Mouse (Mus musculus): ENCODE measurements around the gene Plcb3.

Plcb3 gene

DNA sequence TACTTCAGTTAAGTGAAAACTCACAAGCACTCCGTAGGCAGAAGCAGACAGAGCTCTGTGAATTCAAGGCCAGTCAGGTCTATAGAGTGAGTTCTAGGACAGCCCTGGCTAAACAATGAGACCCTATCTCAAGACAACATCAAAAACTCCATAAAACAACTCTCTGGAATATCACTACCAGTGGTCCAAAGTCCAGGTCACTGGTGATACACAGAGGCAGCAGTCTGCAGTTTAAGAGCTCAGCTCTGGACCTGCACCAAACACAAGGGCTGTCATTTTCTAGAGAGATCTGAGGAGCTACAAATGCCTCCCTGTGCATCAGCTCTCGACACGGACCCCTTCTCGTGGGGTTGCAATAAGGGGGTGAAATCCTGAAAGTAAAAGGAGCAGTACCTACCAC, 57.9 kb downstream of the Plcb3 start:
- DNase-seq = no peak

DNA sequence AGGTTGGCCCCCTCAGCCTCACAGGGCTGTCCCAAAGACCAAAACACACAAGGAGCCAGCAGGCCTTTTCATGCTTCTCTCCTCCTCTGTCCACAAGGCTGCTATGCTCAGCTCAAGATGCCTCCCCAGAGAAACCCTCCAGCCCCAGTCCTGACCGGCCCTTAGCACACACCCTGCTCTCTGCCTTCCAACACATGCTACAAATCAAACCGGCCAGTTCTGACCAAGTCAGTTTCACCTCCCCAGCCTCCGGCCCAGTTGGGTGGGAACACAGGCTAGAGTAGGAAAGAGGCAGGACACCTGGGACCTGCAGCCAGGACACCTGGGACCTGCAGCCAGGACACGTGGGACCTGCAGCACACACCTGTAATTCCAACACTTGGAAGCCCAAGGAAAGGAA, 59.8 kb downstream of the Plcb3 start:
- no peak for DNase-seq

DNA sequence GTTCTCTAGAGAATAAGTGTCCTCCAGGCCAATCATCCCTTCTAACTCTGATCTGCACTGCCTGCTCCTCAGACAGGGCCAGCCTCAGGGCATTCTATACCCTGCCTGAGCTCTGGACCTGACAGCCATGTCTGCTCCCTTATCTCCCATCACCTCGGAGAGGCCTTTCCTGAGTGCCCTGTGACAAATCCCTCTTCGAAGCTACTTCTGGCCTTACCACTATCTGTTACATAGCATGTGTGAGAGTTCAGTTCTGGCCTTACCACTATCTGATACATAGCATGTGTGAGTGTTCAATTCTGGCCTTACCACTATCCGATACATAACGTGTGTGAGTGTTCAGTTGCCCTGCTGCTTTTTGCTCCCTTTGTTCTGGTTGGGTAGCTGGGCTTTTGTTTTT, 61.0 kb downstream of the Plcb3 start:
- no peak for DNase-seq

DNA sequence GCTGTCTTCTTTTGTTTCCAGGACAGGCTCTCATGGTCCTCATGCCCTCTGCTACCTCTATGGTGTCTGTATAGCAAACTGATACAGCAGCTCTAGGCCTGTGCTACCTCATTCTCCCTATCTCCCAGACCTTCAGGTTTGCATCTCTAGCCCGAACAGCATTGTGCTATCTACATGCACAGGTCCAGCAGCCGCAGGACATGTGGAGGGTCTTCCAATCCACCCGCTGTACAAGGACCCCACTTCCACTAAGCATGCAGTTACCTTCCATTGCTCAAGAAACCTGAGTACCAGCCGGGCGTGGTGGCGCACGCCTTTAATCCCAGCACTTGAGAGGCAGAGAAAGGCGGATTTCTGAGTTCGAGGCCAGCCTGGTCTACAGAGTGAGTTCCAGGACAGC, 61.7 kb downstream of the Plcb3 start:
- no peak for DNase-seq

DNA sequence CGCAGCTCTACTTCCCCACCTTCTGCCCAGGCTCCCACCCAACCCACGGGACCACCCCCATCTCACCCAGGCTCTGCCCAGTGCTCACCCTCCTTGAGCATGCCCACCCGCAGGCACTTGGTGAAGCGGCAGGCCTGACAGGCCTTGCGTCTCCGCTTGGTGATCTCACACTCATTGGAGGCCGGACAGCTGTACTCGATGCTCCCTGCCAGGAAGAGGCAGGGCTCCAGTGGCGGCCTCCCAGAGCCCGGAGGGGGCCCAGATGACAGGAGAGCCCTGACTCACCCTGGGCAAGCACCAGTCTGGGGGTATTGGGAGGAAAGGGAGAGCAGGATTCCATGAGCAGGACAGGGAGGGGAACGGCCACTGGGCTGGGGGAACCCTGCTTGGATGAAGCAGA, 62.3 kb downstream of the Plcb3 start:
- no peak for DNase-seq

DNA sequence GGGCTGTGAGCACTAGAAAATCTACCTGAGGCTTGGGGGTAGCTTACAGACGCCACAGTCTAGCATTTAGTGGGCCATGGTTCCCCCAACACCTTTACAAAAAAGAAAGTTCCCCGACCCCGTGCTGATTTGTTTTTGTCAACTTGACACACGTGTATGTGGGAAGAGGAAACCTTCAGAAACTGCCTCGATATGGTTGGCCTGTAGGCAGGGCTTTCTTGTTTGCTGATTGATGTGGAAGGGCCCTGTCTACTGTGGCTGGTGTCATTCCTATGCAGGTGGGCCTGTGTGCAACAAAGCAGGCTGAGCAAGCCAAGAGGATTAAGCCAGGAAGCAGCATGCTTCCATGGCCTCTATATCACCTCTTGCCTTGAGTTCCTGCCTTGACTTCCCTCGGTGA, 63.2 kb downstream of the Plcb3 start:
- no peak for DNase-seq

DNA sequence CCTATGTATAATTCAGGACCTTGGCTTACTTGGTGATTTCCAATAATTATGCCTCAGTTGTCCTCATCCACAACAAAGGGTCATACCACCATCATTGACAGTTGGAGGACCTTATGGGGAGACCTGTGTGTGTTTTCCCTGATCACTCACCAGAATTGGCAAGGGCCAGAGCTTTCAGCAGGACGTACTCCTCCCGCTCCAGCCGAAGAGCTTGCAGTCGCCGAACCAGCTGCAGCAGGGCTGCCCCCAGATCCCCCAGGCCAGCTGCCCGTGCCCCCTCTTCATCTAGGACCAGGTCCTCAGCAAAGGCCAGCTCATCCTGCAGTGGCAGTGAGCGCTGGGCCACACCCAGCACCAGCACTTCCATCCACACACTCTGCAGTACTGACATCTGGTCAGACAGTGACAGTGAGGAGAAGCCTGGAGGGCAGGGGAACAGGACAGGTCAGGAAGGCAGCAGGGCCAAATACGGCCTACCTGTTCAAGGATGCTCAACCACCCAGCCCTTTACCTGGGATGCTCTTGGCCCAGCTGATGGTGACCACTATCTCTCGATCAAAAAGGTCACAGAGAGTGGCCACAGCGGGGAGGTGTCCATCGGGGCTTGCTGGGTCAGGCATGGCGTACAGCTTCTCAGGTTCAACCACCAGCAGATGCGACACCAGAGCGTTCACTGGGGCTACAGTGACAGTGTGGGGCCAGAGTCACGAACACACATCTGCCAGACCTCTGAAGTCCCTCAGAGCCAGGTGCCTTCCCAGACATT, 63.9 kb downstream of the Plcb3 start:
- DNase-seq = no peak

DNA sequence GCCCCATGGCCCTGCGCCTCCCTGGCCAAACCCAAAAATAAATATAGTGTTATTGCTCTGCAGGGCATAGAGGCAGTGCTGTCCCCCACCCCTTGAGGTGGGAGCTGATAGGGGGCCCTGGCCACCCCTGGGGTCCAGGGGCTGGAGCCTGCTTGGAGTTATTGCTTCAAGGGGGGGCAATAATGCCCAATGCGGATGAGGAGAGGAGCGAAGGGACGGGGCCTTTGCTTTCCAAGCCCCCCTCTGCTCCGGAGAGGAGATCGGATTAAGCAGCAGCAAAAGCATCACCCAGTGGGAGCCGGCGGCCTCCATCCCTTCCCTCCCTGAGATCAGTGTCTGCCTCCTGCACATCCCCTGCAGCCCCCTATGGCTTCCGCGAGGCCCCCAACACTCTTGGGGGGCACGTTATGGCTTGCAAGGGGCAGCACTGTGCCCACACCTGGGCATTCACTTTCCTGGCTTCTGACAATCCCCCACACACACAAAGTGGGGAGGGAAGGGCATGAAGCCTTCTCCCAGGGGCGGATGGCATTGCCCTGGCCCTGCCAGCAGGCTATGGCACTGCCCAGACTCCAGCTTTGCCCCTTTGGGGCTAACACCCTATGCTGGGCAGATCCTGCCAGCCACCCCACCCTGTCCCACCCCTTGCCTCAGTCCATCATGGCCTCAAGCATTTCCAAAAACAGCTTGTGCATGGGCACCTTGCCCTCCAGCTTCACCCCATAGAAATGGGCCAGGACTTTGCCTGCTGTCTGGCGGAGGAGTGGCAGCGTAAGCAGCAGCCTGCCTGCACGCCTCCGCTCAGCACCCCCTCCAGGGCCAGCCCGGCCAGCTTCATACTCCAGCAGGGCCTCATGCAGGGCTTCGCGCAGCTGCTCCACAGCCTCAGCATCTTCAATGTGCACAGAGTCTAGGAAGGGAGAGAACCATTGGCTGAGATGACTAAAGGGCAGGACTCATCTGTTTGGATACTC, 64.9 kb downstream of the Plcb3 start:
- DNase-seq = no peak

DNA sequence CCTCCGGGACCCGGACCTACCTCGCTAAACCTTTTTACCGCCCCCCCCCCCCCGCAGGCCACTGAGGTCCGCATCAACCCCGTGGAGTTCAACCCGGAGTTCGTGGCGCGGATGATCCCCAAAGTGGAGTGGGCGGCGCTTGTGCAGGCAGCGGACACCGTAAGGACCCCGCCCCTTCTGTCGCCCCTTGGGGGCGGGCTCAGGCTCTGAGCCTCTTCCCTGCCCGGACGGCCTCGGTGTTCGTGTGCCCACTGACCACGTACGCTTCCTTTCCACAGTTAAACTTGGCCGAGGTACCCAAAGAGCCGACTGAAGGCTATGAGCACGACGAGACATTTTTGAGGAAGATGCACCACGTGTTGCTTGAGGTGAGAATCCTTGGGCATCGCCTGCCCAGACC, 66.0 kb downstream of the Plcb3 start:
- DNase-seq = peak; percentile 55

DNA sequence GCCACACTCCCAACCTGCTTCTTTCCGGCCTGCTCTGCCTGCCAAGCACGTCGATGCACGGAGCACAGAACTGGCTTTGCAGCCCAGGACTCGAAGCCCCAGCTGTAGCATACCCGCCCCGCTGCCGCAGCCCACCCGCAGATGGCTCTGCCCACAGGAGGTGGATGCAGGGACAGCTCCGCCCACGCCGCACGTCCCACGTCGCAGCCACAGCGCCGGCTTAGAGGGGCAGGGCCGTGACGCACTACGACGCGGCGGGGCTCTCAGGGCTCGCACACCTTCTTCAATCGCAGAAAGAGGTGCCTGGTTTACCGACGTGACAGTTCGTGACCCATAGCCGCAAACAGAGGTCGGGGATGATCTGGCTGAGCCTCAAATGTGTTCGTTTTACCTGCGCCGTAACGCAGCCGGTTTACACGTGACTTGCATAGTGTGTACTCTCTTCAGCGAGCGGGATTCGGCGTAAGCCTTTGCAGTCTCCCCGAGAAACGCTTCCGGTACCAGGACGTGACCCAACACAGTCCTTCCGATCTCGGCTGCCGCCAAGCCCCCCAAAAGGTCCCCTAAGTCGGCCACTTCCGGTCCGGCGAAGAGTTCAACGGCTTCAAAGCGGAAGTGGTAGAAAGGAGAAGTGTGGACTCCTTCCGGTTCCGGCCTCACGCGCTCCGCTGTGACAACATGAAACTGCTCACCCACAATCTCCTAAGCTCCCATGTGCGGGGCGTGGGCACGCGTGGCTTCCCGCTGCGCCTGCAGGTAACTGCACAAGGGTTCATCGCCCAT, 66.6 kb downstream of the Plcb3 start, which contains the start of the genes Trmt112 and Prdx5:
TSS of gene Trmt112 (plus strand) at position 192 of the 783 bp plus-strand sequence.
TSS of gene Prdx5 (minus strand) at position 600 of the 783 bp plus-strand sequence.
- peak; percentile 84 to 86 for DNase-seq

DNA sequence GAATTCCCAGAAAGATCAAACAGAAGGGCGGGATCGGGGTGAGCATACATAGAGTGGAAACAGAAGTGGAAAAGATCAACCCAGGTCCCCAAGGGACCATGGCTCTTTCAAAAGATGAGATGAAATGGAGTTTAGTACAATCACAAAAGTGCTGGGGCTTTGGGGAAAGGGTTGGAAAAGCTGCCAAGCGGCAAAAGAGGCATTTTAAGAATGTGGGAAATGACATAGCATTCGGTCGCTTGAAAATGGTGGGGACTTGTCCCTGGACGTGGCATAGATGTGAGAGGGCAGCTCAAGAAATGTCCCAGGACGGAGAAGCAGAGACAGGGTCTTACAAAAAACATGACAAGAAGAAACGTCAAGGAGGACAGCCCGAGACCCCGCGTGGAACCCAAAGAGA, 67.2 kb downstream of the Plcb3 start:
- DNase-seq = no peak

DNA sequence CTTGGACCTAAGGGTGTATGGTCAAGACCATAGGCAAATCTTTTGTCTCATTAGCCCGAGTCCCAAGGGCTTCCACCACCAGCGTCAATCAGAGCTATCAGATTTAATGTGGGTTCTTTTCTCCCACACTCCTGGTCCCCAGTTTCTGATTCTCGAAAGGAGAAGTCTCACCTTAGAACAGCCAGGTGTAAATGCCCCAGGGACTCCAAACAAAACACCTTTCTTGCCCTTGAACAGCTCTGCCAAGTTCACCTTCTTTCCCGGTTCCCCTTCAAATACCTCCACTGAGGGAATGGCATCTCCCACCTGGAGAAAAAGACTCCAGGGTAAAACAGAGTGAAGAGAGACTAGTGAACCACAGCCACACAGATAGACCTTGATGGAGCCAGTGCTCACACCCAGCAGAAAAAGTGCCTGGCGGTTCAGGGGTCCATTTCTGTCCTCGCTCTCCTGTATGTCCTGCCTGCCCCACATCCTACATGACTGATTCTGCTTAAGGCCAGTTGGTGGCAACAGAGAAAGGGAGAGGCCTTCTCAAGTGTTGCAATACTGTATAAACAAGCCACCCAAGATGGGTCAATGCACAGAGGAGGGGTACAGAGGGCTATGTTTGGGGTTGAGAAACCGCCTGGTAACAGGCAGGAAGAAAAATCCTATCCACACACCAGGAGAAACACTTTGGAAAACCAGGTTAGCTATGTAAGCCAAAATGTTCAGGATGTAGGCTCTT, 68.3 kb downstream of the Plcb3 start:
- no peak for DNase-seq

DNA sequence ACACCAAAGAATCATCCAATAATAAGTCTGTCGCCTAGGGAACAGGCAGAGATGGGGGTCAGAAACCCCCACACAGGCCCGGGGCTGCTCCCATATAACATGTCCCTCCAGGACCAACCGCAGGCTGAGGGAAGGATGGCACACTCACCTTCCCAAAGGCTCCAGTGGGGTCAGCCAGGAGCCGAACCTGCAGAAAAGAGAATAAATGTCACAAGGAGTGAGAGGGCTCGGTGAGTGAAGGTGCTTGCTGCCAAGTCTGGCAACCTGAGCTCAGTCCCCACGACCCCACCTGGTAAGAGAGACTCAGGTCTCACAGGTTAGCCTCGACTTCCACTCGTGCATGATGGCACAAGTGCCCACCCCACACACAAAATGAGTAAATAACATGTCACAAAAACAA, 69.2 kb downstream of the Plcb3 start:
- DNase-seq = no peak

DNA sequence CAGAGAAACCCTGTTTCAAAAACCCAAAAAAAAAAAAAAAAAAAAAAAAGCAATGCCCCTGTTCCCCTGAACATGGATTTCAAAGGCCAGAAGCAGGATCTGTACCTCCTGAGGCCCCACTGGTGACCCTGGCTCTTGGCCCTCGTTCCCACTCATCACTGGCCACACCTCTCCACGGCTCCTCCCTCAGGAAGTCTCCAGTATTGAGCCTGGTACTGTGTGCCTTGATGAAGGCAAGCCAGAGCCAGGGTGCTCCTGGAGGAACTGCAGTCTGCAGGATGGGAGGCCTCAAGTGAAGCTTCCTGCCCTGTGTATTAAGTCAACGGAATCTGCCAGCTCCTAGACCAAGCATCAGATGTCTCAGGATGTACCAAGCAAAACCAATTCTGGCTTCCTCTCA, 70.1 kb downstream of the Plcb3 start:
- DNase-seq = no peak

DNA sequence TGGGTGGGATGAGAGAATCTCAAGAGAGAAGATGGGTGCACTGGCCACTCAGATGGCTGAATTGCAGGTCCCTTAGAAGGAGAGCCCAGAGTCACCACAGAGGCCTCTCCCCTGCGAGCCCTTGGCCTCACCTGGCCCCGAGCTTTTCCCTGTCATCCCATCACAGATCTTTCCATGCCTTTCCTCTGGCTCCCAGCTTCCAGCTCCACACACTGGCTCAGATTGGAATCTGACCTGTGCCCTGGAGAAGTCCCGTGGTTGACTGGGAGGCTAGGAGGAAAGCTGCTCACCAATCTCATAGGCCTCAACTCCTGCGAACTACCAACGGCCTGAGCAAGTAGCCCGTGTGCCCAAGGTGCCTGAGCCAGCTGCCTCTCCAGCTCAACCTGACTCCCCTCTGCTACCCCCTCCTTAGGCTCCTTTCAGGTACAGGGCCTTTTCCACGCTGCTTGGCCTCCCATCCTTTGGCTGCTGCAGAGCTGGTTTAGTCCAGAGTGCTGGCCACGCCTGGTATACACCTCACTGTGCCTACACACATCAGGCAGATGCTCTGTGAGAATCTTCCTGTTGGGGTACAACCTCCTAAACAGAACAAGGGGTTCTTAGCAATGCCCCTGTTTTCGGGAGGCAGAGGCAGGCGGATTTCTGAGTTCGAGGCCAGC, 70.6 kb downstream of the Plcb3 start:
- no peak for DNase-seq

DNA sequence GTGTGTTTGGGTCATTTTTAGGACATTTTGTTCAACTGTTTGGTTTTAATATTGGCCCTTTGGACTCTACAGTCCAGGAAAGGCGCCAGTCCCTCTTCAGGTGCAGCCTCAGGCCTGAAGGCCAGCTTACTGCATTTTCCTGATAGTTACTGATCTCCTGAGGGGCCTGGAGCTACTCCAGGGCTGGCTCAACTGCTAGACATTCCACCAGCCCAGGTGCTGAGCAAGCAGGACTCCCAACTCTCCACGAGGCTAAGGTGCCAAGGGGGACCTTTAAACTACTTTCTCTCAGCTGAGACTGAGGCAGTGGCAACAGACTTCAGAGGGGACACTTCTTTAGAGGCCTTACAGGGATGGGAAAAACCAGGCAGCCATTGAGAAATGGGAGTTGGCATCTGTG, 71.4 kb downstream of the Plcb3 start:
- DNase-seq = no peak

DNA sequence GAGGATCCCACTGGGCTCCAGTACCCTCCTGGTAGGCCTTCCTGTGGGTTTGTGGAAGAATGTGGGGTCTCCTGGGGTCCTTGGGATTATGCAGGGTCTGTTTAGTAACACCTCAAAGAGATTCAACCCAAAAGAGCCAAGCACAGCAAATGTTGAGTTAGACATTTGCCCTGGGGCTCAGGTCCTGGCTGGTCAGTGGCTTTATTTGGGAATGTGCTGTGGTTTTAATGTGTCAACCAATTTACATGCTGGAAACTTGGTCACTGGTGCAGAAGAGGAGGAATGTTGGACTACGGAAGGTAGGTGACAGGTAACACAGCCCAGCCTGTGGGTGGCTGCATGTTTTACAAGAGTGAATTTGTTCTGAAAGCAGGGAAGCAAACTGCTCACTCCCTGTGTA, 73.2 kb downstream of the Plcb3 start:
- DNase-seq = no peak
